Mouse (Mus musculus) CH12.LX (cell line): ENCODE data around the gene Dhx8.

ENCODE experiments used
- BHLHE40 ChIP-seq: IDR thresholded peaks from 2 replicates; pipeline ENCODE4 v1.6.1; 2011; ENCODE audit warnings: mild to moderate bottlenecking, low read depth, low read length, improper control_type of control experiment
- CTCF ChIP-seq, 2 experiments: IDR thresholded peaks in 1 of 2; conservative IDR thresholded peaks in 1 of 2; 2 replicates each; pipeline ENCODE4 v1.5.1; 2011 to 2012; ENCODE audit warnings: low read depth in 2 of 2, low read length in 2 of 2, improper control_type of control experiment in 1 of 2, inconsistent platforms in 1 of 2, mild to moderate bottlenecking in 1 of 2, moderate library complexity in 1 of 2
- E2F4 ChIP-seq: IDR thresholded peaks from 2 replicates; pipeline ENCODE4 v1.6.1; 2011; ENCODE audit warnings: low read depth, low read length, improper control_type of control experiment; ENCODE audit not compliant: insufficient replicate concordance
- ETS1 ChIP-seq: conservative IDR thresholded peaks from 2 replicates; pipeline ENCODE4 v1.6.1; 2012; ENCODE audit warnings: low read depth, mild to moderate bottlenecking, inconsistent platforms, low read length, improper control_type of control experiment, moderate library complexity
- HCFC1 ChIP-seq: IDR thresholded peaks from 2 replicates; pipeline ENCODE4 v1.6.1; 2012; ENCODE audit warnings: low read depth, mild to moderate bottlenecking, inconsistent platforms, low read length, improper control_type of control experiment
- IRF4 ChIP-seq: IDR thresholded peaks from 2 replicates; pipeline ENCODE4 v1.6.1; 2014; ENCODE audit warnings: low read depth, mild to moderate bottlenecking, inconsistent platforms, low read length, improper control_type of control experiment
- MEF2A ChIP-seq: IDR thresholded peaks from 2 replicates; pipeline ENCODE4 v1.6.1; 2014; ENCODE audit warnings: low read depth, mild to moderate bottlenecking, inconsistent platforms, low read length, improper control_type of control experiment, borderline replicate concordance
- PAX5 ChIP-seq: IDR thresholded peaks from 2 replicates; pipeline ENCODE4 v1.6.1; 2012; ENCODE audit warnings: low read length, inconsistent platforms, mixed read lengths
- POLR2A ChIP-seq: IDR thresholded peaks from 2 replicates; pipeline ENCODE4 v1.6.1; 2011; ENCODE audit warnings: low read depth, mild to moderate bottlenecking, improper control_type of control experiment, low read length
- POLR2AphosphoS2 ChIP-seq: IDR thresholded peaks from 2 replicates; pipeline ENCODE4 v1.6.1; 2011; ENCODE audit warnings: low read depth, low read length, improper control_type of control experiment
- RCOR1 ChIP-seq: conservative IDR thresholded peaks from 2 replicates; pipeline ENCODE4 v1.6.1; 2012; ENCODE audit warnings: low read depth, mild to moderate bottlenecking, inconsistent platforms, low read length, improper control_type of control experiment
- USF1 ChIP-seq: IDR thresholded peaks from 2 replicates; pipeline ENCODE4 v1.6.1; 2014; ENCODE audit warnings: low read depth, mild to moderate bottlenecking, inconsistent platforms, low read length, improper control_type of control experiment
- ZNF384 ChIP-seq: IDR thresholded peaks from 2 replicates; pipeline ENCODE4 v1.6.1; 2012; ENCODE audit warnings: low read depth, low read length, improper control_type of control experiment, inconsistent platforms

DNA sequence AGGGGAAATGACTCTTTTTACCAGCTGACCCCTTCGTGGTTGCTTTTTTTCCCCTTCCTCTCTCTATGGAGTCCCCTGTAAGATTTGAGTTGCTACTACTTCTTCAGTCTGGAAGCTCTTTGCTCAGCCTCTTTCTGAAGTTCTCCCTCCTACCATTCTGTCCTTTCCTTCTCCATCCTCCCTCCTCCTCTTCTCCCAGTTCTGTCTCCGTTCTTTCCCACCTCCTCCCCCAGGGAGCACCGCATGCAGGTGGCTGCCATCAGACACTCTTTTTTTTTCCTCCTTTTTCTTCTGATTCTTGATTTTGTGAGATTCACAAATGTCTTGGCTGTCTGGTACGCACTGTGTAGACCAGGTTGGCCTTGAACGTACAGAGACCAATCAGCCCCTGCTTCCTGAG is 42.4 kb upstream of the Dhx8 start:
- TF ChIP-seq ZNF384 (no peak), MEF2A (no peak), POLR2A (no peak), USF1 (no peak), RCOR1 (no peak), BHLHE40 (no peak), ETS1 (no peak), CTCF (conservative IDR thresholded peaks at IDR 0.05 in 1 of 2, IDR thresholded peaks at IDR 0.05 in 1 of 2; ENCODE audit: low read depth in 2 of 2, low read length in 2 of 2) (no peak), HCFC1 (no peak), POLR2AphosphoS2 (no peak), IRF4 (no peak), PAX5 (no peak), E2F4 (no peak)
